ENCODE assay signal across 20 mouse cellular contexts in the genomic region with DNA sequence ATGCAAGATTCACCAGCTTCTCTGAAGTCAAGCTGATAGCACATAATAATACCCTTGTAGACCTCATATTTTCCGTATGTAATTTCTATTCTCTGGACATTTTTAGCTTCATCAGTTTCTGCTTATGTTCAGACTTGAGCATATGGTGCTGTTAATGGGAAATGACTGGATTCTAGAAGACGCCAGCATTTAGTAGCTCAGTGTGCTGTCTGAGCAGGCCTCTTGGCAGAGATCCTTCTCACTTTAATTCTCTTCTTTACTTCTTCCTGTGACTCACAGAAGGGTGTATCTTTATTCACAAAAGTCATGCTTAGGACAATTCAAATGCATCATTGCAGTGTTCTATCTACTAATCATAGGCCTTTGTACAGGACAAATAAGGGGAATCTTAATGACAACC.
A peak's percentile ranks its signal among the peaks of the same experiment; 100 is the strongest.
DNase-seq lines count a peak whose midpoint lies in the region; ATAC-seq and TF ChIP-seq lines count a peak whose summit lies in the region.
"Had no signal": no experiment of that assay in that cellular context is flagged by ENCODE, and none has a peak within 500 bp of the region (broad histone marks: within the 10 kb centered on the region; RNA-seq: fewer than 3 reads in every experiment).

No protein-coding gene starts in this region.

- no peak for TF ChIP-seq CTCF in brain, embryonic 14.5 days (IDR thresholded peaks at IDR 0.05; ENCODE audit: borderline replicate concordance, extremely low read depth, insufficient read depth, insufficient read length)

- no peak for TF ChIP-seq POLR2A in brain, embryonic 14.5 days (IDR thresholded peaks at IDR 0.05; ENCODE audit: borderline replicate concordance, extremely low read depth, insufficient read depth, insufficient read length, poor library complexity, severe bottlenecking)

- peak; percentile 87 for ATAC-seq in frontal cortex, adult (ENCODE audit: low TSS enrichment)
- ATAC-seq: intestine, postnatal 0 days; liver, embryonic 12.5 days; liver, postnatal 0 days had no signal

- peak; percentile 11 to 32 for DNase-seq in cerebellum, postnatal 10 days
- DNase-seq in cerebellum, adult 11 months = no peak
- no peak for DNase-seq in frontal cortex, postnatal 25 days (ENCODE audit: low spot score in 2 of 2)
- DNase-seq in layer of hippocampus, adult 9-10 months (ENCODE audit: low spot score) = peak; percentile 35
- no peak for DNase-seq in layer of hippocampus, adult 8-10 months (ENCODE audit: low spot score in 2 of 2)
- peak; percentile 63 for DNase-seq in brain, embryonic 14.5 days (ENCODE audit: low read depth)
- no peak for DNase-seq in neural tube, embryonic 10.5 days (ENCODE audit: extremely low spot score, low spot score)
- DNase-seq: adrenal gland, adult 8-10 months; cerebellum, postnatal 36 days; gastrocnemius, postnatal 14 days; heart, postnatal 14 days; kidney, adult 9 months; kidney, postnatal 10 days; left cerebral cortex, postnatal 4 days; liver, postnatal 0 days; lung, postnatal 36 days; thymus, postnatal 4 days had no signal

Comparison
In these comparisons a context has a peak if more than half of its experiments do, and no peak if none do; other contexts are left out.
1. DNase-seq: peak in cerebellum, postnatal 10 days (2 of 2), layer of hippocampus, adult 9-10 months (single experiment) and brain, embryonic 14.5 days (single experiment); none in cerebellum, adult 11 months (single experiment), frontal cortex, postnatal 25 days (0 of 2), layer of hippocampus, adult 8-10 months (0 of 2) and neural tube, embryonic 10.5 days (single experiment).